Mouse (Mus musculus) left cerebral cortex, adult 2 months (tissue): ENCODE data around the gene Rps29. TPM values are rescaled to one million over a fixed set of nuclear protein-coding genes. Genes with fewer than 3 reads are reported as not detected.

ENCODE experiments used
- DNase-seq, 2 experiments: peaks; one replicate each; pipeline ENCODE4 v3.0.0; 2021 to 2022; ENCODE audit warnings: low spot score in 2 of 2, mixed read lengths in 1 of 2; ENCODE audit errors: extremely low spot score in 1 of 2
- H3K27ac ChIP-seq: fragments of 200-600 bp; 2 replicates; pipeline ENCODE4 v1.8.1; 2022
- H3K4me3 ChIP-seq: fragments of 200-600 bp; 2 replicates; pipeline ENCODE4 v1.8.1; 2022
- CTCF ChIP-seq: fragments of 200-600 bp; IDR thresholded peaks from 2 replicates; pipeline ENCODE4 v1.8.1; 2022; ENCODE audit warnings: antibody characterized with exemption, mild to moderate bottlenecking, moderate library complexity
- intact Hi-C: fragments of 180-260 bp; cut with DNase I; formaldehyde crosslinking; loops from one replicate; pipeline ENCODE4 v1.15.1; 2025
- total RNA-seq, 2 experiments: library from RNA; stranded (reverse); gene quantifications; 2 replicates each; pipeline ENCODE4 v1.2.3; 2021

Gene Rps29
- total RNA-seq, 2 experiments from 2014 or later = 1,087 to 1,104 TPM

- no peak for TF ChIP-seq CTCF
- Histone ChIP-seq H3K4me3 (no peak overlapping the region), H3K27ac (no peak overlapping the region)
- intact Hi-C loops = no loop called here
- DNase-seq = no peak
These were observed 3.1 kb downstream of the Rps29 start for GRCm38 (mm10) chr12:69155923-69156322.

- no peak overlapping the region for H3K27ac ChIP-seq
- no peak for DNase-seq
- intact Hi-C loops = no loop called here
- no peak for TF ChIP-seq CTCF
- H3K4me3 ChIP-seq = no peak overlapping the region
These were observed 8.9 kb downstream of the Rps29 start for GRCm38 (mm10) chr12:69150049-69150448.

- intact Hi-C loops = no loop called here
- Histone ChIP-seq H3K27ac (no peak overlapping the region), H3K4me3 (no peak overlapping the region)
- no peak for TF ChIP-seq CTCF
- no peak for DNase-seq
These were observed 11.7 kb downstream of the Rps29 start for GRCm38 (mm10) chr12:69147166-69147735.

- intact Hi-C loops = no loop called here
- DNase-seq = no peak
These were observed 15.5 kb downstream of the Rps29 start for GRCm38 (mm10) chr12:69143460-69143859.

GRCm38 (mm10) chr12:69139841-69140240, 19.1 kb downstream of the Rps29 start:
- intact Hi-C loops = no loop called here
- DNase-seq = no peak

More at GRCm38 (mm10) chr12:69143460-69143859, 15.5 kb downstream of the Rps29 start:
- no peak for TF ChIP-seq CTCF
- no peak overlapping the region for H3K27ac ChIP-seq
- no peak overlapping the region for H3K4me3 ChIP-seq

GRCm38 (mm10) chr12:69139201-69139600, 19.8 kb downstream of the Rps29 start:
- intact Hi-C loops = no loop called here
- DNase-seq = no peak
- no peak; the same call in 1 of the 2 replicates for TF ChIP-seq CTCF
- Histone ChIP-seq H3K27ac (no peak overlapping the region), H3K4me3 (no peak overlapping the region)

More at GRCm38 (mm10) chr12:69139841-69140240, 19.1 kb downstream of the Rps29 start:
- no peak for TF ChIP-seq CTCF
- no peak overlapping the region for H3K27ac ChIP-seq
- H3K4me3 ChIP-seq = no peak overlapping the region

GRCm38 (mm10) chr12:69131981-69132380, 27.0 kb downstream of the Rps29 start:
- no peak overlapping the region for H3K27ac ChIP-seq
- no peak overlapping the region for H3K4me3 ChIP-seq
- intact Hi-C loops = no loop called here
- peak; percentile 80 for TF ChIP-seq CTCF
- DNase-seq = peak; percentile 41 to 43

GRCm38 (mm10) chr12:69131267-69131666, 27.7 kb downstream of the Rps29 start:
- Histone ChIP-seq H3K4me3 (no peak overlapping the region), H3K27ac (no peak overlapping the region)
- intact Hi-C loops = no loop called here
- no peak for DNase-seq
- no peak for TF ChIP-seq CTCF

- no peak overlapping the region for H3K4me3 ChIP-seq
- intact Hi-C loops = no loop called here
- no peak for TF ChIP-seq CTCF
- DNase-seq = no peak
- H3K27ac ChIP-seq = no peak overlapping the region
These were observed 28.5 kb downstream of the Rps29 start for GRCm38 (mm10) chr12:69130486-69130885.

GRCm38 (mm10) chr12:69129634-69130310, 29.2 kb downstream of the Rps29 start:
- no peak for TF ChIP-seq CTCF
- no peak for DNase-seq
- H3K4me3 ChIP-seq = no peak overlapping the region
- no peak overlapping the region for H3K27ac ChIP-seq
- intact Hi-C loops = no loop called here

GRCm38 (mm10) chr12:69127626-69128025, 31.4 kb downstream of the Rps29 start:
- Histone ChIP-seq H3K27ac (no peak overlapping the region), H3K4me3 (no peak overlapping the region)
- intact Hi-C loops = no loop called here
- no peak for TF ChIP-seq CTCF
- no peak for DNase-seq

- no peak overlapping the region for H3K4me3 ChIP-seq
These were observed 31.8 kb downstream of the Rps29 start for GRCm38 (mm10) chr12:69127170-69127569.

GRCm38 (mm10) chr12:69125066-69125465, 33.9 kb downstream of the Rps29 start:
- TF ChIP-seq CTCF = no peak
- DNase-seq = no peak
- intact Hi-C loops = no loop called here
- Histone ChIP-seq H3K27ac (no peak overlapping the region), H3K4me3 (no peak overlapping the region)

More at GRCm38 (mm10) chr12:69127170-69127569, 31.8 kb downstream of the Rps29 start:
- TF ChIP-seq CTCF = peak; percentile 45
- no peak overlapping the region for H3K27ac ChIP-seq
- intact Hi-C loops = no loop called here
- DNase-seq = no peak
